Mouse (Mus musculus) heart, adult 10 weeks (tissue): ENCODE measurements around the gene Frzb. TPM values are rescaled to one million over a fixed set of nuclear protein-coding genes. Genes with fewer than 3 reads are reported as not detected.

Experiments
- polyA plus RNA-seq: library from polyadenylated mRNA; stranded (reverse); fragments of 350-450 nt; fragmentation: Illumina TruSeq; extraction: RNeasy Lipid Tissue Mini Kit (QIAGEN cat#74804); gene quantifications from one replicate; pipeline ENCODE4 v1.2.3, GENCODE M21; 2014; ENCODE audit warnings: low read depth, low replicate concordance

The Frzb gene
- 5.6 TPM for polyA plus RNA-seq

GRCm38 (mm10) chr2:80447291-80447791 is at the start of gene Frzb:
Gene Frzb, minus strand, starts transcription at chr2:80447625.

Other genes with a start within 250 kb of the Frzb start
- gene Prdx6b, start 155.2 kb downstream of the Frzb start, polyA plus RNA-seq: not detected
- gene Dnajc10, start 132.2 kb downstream of the Frzb start, polyA plus RNA-seq: 29.1 TPM
- gene Nckap1, start 133.8 kb upstream of the Frzb start, polyA plus RNA-seq: 55.2 TPM
- gene Dusp19, start 169.4 kb upstream of the Frzb start, polyA plus RNA-seq: 10.3 TPM
- gene Nup35, start 169.6 kb upstream of the Frzb start, polyA plus RNA-seq: 9.4 TPM